Mouse (Mus musculus): ENCODE measurements at regions not wholly inside any gene's neighbourhood (a gene's known extent, or its start where the extent isn't known, plus 50 kb on each side); places are given as distances from the start of the nearest gene placed in this dataset.

DNA sequence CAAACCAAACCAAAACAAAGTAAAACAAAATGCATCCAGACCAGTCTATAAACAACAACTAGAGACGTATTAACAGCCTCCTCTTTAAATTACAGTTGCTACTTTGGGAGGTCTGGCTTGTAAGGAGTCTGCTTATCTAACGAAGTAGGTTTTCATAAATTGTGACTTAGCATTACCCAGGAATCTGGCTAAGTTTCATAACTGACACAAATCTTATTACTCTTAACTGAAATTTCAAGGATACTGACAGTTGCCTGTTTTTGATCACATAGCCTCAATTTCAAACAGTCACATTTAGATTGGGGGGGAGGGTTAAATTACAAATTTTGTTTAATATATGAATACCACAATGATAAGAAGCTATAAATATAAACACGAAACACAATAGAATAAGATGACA, 2097.5 kb downstream of the 9330182O14Rik start:
- H3K4me3 ChIP-seq (ENCODE audit: low read depth, low read length) = no peak overlapping the region
- H3K4me1 ChIP-seq (ENCODE audit: control insufficient read depth, low read depth, low read length) = no peaks in the 10 kb centered on the region
- H3K27ac ChIP-seq (ENCODE audit: low read length) = no peak overlapping the region
- H3K27me3 ChIP-seq (ENCODE audit: control insufficient read depth, insufficient read depth, low read depth, low read length) = no peaks in the 10 kb centered on the region
- H3K4me2 ChIP-seq (ENCODE audit: low read depth, low read length) = no peak overlapping the region
- no peaks in the 10 kb centered on the region for H3K9me3 ChIP-seq (replicated peaks; ENCODE audit: control insufficient read depth, low read length)
- no peak for ATAC-seq (ENCODE audit: low read depth)
- H3K36me3 ChIP-seq (ENCODE audit: control insufficient read depth, insufficient read depth) = no peaks in the 10 kb centered on the region
- 60% methylated on average over 3 of the region's 3 CpGs for WGBS (ENCODE audit: insufficient replicate concordance)
- H3K9ac ChIP-seq (ENCODE audit: low read depth, low read length) = no peak overlapping the region

DNA sequence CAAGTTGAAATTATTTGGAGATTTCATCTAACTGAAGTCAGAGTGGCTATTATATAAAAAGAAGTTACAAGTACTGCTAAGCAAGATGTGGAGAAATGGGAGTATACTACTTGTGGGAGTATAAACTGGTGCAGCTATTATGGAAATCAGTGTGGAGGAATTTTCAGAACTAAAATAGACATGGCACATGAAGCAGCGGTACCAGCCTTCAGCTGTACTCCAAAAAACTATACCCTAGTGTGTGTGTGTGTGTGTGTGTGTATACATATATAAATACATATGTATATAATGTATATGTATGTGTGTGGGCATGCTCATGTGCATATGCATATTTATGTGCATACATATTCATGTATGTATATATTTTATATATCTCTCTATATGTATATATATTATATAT, 2112.6 kb downstream of the 9330182O14Rik start:
- H3K9ac ChIP-seq (ENCODE audit: low read depth, low read length) = no peak overlapping the region
- H3K4me1 ChIP-seq (ENCODE audit: control insufficient read depth, low read depth, low read length) = no peaks in the 10 kb centered on the region
- no peak overlapping the region for H3K4me2 ChIP-seq (ENCODE audit: low read depth, low read length)
- H3K36me3 ChIP-seq (ENCODE audit: control insufficient read depth, insufficient read depth) = no peaks in the 10 kb centered on the region
- WGBS (ENCODE audit: insufficient replicate concordance) = 61% methylated on average over 1 of the region's 1 CpGs
- ATAC-seq (ENCODE audit: low read depth) = no peak
- H3K27me3 ChIP-seq (ENCODE audit: control insufficient read depth, insufficient read depth, low read depth, low read length) = no peaks in the 10 kb centered on the region
- no peak overlapping the region for H3K4me3 ChIP-seq (ENCODE audit: low read depth, low read length)
- no peaks in the 10 kb centered on the region for H3K9me3 ChIP-seq (replicated peaks; ENCODE audit: control insufficient read depth, low read length)
- no peak overlapping the region for H3K27ac ChIP-seq (ENCODE audit: low read length)

DNA sequence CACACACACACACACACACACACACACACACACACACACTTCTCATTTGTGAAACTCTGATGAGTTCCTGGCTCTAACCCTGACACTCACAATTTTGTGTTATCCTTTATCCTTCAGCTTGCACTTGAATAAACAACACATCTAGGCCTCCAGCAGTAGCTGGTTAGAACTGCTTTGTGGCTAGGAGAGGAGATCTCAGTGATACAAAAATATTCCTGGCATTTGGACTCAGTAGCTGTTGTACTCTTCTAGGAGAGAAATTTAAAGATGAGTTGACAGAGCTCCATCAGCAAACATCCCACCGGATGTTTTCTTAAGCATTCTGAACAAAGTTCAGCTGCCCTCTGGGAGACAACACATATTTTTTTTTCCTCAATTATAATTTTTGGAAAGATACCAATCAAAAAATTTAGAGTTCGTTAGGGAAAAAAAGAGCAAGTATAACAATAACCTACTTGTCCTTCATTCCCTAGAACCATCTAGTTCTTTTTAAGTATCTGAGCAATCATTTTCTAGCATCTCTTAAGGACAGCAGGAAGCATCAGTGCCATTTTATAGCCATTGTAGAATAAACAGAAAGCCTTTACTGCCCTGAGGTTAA, 2118.7 kb downstream of the 9330182O14Rik start:
- no peaks in the 10 kb centered on the region for H3K4me1 ChIP-seq (ENCODE audit: control insufficient read depth, low read depth, low read length)
- H3K27ac ChIP-seq (ENCODE audit: low read length) = no peak overlapping the region
- H3K9ac ChIP-seq (ENCODE audit: low read depth, low read length) = no peak overlapping the region
- 55% methylated on average over 2 of the region's 2 CpGs for WGBS (ENCODE audit: insufficient replicate concordance)
- no peak overlapping the region for H3K4me2 ChIP-seq (ENCODE audit: low read depth, low read length)
- H3K4me3 ChIP-seq (ENCODE audit: low read depth, low read length) = no peak overlapping the region
- no peaks in the 10 kb centered on the region for H3K27me3 ChIP-seq (ENCODE audit: control insufficient read depth, insufficient read depth, low read depth, low read length)
- H3K36me3 ChIP-seq (ENCODE audit: control insufficient read depth, insufficient read depth) = no peaks in the 10 kb centered on the region
- ATAC-seq (ENCODE audit: low read depth) = no peak
- H3K9me3 ChIP-seq (replicated peaks; ENCODE audit: control insufficient read depth, low read length) = no peaks in the 10 kb centered on the region

DNA sequence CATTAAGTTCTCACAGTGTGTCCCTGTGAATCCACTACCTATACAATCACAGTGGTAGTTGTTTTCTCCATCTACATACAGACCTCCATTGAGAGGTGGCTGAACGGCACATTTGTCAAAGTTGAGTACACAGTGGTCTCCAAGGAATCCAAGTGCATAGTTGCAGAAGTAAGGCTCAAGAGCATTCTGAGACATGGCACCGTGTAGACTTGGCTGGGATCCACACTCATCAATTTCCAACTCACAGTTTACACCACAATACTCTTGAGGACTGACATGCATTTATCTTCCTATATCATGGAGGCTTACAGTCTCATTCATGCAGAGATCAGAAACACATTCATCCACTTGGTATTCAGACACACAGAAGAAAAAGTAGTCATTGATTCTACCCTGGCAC, 2122.2 kb downstream of the 9330182O14Rik start:
- H3K9me3 ChIP-seq (replicated peaks; ENCODE audit: control insufficient read depth, low read length) = no peaks in the 10 kb centered on the region
- H3K4me3 ChIP-seq (ENCODE audit: low read depth, low read length) = no peak overlapping the region
- no peak overlapping the region for H3K4me2 ChIP-seq (ENCODE audit: low read depth, low read length)
- WGBS (ENCODE audit: insufficient replicate concordance) = 65% methylated on average over 2 of the region's 2 CpGs
- no peak for ATAC-seq (ENCODE audit: low read depth)
- no peak overlapping the region for H3K27ac ChIP-seq (ENCODE audit: low read length)
- no peaks in the 10 kb centered on the region for H3K4me1 ChIP-seq (ENCODE audit: control insufficient read depth, low read depth, low read length)
- H3K36me3 ChIP-seq (ENCODE audit: control insufficient read depth, insufficient read depth) = no peaks in the 10 kb centered on the region
- H3K27me3 ChIP-seq (ENCODE audit: control insufficient read depth, insufficient read depth, low read depth, low read length) = no peaks in the 10 kb centered on the region
- no peak overlapping the region for H3K9ac ChIP-seq (ENCODE audit: low read depth, low read length)

DNA sequence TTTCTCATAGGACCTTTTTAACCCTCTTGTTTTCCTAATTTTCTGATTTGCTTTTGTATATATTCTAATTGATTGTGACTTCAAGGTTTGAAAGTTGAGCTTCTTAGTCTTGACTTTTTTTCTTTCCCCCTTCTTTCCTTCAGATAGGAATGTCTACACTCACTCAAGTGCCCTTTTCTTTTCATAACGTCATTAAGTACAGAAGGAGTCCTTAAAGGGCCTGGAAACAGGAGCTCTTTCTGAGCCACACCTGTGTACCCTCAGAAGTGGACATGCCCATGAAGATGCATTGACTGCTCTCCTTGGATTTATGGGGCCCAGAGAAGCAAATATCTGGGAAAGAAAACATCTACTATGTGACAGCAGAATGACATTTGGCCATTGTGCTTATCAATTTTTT, 2141.0 kb downstream of the 9330182O14Rik start:
- H3K4me2 ChIP-seq (ENCODE audit: low read depth, low read length) = no peak overlapping the region
- no peak overlapping the region for H3K27ac ChIP-seq (ENCODE audit: low read length)
- H3K9ac ChIP-seq (ENCODE audit: low read depth, low read length) = no peak overlapping the region
- no peak overlapping the region for H3K4me3 ChIP-seq (ENCODE audit: low read depth, low read length)
- no peaks in the 10 kb centered on the region for H3K9me3 ChIP-seq (replicated peaks; ENCODE audit: control insufficient read depth, low read length)
- no peaks in the 10 kb centered on the region for H3K36me3 ChIP-seq (ENCODE audit: control insufficient read depth, insufficient read depth)
- H3K27me3 ChIP-seq (ENCODE audit: control insufficient read depth, insufficient read depth, low read depth, low read length) = no peaks in the 10 kb centered on the region
- ATAC-seq (ENCODE audit: low read depth) = no peak
- WGBS (ENCODE audit: insufficient replicate concordance) = 48% methylated on average over 1 of the region's 1 CpGs
- H3K4me1 ChIP-seq (ENCODE audit: control insufficient read depth, low read depth, low read length) = no peaks in the 10 kb centered on the region

DNA sequence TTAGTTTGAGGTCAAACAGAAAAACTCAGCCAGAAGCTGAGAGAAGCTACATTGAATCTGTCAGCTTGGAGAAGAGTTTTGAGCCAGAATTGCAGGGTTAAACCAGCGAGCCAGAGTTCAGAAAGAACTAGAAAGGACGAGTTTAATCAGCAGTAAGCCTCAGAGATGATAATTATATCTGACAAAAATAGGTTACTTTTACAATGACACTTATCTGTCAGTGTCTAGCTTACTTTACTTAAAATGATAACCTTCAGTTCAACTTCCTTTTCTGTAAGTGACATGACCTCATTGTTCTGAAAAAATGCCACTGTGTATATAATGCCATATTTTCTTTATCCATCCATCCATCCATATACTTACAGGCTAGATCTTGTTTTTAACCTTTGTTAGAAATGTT, 2143.1 kb downstream of the 9330182O14Rik start:
- Histone ChIP-seq H3K27ac (ENCODE audit: low read length) (no peak overlapping the region), H3K4me3 (ENCODE audit: low read depth, low read length) (no peak overlapping the region), H3K36me3 (ENCODE audit: control insufficient read depth, insufficient read depth) (no peaks in the 10 kb centered on the region), H3K4me2 (ENCODE audit: low read depth, low read length) (no peak overlapping the region), H3K4me1 (ENCODE audit: control insufficient read depth, low read depth, low read length) (no peaks in the 10 kb centered on the region), H3K9me3 (replicated peaks; ENCODE audit: control insufficient read depth, low read length) (no peaks in the 10 kb centered on the region), H3K9ac (ENCODE audit: low read depth, low read length) (no peak overlapping the region), H3K27me3 (ENCODE audit: control insufficient read depth, insufficient read depth, low read depth, low read length) (no peaks in the 10 kb centered on the region)
- WGBS (ENCODE audit: insufficient replicate concordance) = 34% methylated on average over 2 of the region's 2 CpGs
- ATAC-seq (ENCODE audit: low read depth) = no peak

DNA sequence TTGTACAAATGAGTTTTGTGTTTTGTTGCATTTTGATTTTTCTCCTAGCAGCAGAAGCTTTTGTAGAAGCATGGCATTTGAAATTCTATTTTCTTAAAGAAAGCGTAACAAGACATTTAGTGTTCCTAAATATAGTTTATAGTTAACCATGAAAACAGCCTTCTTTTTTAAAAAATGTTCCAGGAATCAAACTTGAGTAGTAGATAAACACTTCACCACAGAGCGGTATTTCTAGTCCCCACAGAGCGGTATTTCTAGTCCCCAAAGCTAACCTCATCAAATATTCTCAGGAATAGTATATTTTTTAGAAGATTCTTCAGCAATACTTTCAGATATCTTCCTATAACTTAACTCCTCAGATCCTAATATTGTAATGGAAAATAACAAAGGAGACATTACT, 2146.6 kb downstream of the 9330182O14Rik start:
- no peaks in the 10 kb centered on the region for H3K4me1 ChIP-seq (ENCODE audit: control insufficient read depth, low read depth, low read length)
- H3K4me2 ChIP-seq (ENCODE audit: low read depth, low read length) = no peak overlapping the region
- no peaks in the 10 kb centered on the region for H3K36me3 ChIP-seq (ENCODE audit: control insufficient read depth, insufficient read depth)
- WGBS (ENCODE audit: insufficient replicate concordance) = 78% methylated on average over 3 of the region's 3 CpGs
- H3K4me3 ChIP-seq (ENCODE audit: low read depth, low read length) = no peak overlapping the region
- H3K27me3 ChIP-seq (ENCODE audit: control insufficient read depth, insufficient read depth, low read depth, low read length) = no peaks in the 10 kb centered on the region
- ATAC-seq (ENCODE audit: low read depth) = no peak
- H3K27ac ChIP-seq (ENCODE audit: low read length) = no peak overlapping the region
- H3K9me3 ChIP-seq (replicated peaks; ENCODE audit: control insufficient read depth, low read length) = no peaks in the 10 kb centered on the region
- H3K9ac ChIP-seq (ENCODE audit: low read depth, low read length) = no peak overlapping the region

DNA sequence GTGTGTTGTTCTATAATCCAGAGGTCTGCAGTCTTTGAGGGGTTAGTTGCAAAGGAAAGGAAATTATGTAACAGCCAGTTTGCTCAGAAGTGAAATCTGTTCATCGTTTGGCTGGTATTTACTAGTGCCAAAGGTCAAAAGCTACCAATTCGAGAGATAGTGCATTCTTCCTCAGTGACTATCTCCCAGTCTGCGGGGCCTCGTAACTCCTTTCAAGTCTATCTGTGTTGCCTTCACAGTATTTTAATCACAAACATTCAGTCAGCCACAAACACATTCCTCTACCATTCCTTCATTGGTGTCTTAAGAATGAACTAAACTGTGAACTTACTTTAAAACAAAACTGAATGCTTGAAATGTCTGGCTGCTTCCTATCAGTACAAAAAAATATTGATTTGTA, 2162.2 kb downstream of the 9330182O14Rik start:
- Histone ChIP-seq H3K4me2 (ENCODE audit: low read depth, low read length) (no peak overlapping the region), H3K9ac (ENCODE audit: low read depth, low read length) (no peak overlapping the region), H3K27ac (ENCODE audit: low read length) (no peak overlapping the region), H3K4me1 (ENCODE audit: control insufficient read depth, low read depth, low read length) (no peaks in the 10 kb centered on the region; the same call in 1 of the 2 replicates), H3K27me3 (ENCODE audit: control insufficient read depth, insufficient read depth, low read depth, low read length) (no peaks in the 10 kb centered on the region), H3K36me3 (ENCODE audit: control insufficient read depth, insufficient read depth) (no peaks in the 10 kb centered on the region), H3K4me3 (ENCODE audit: low read depth, low read length) (no peak overlapping the region), H3K9me3 (replicated peaks; ENCODE audit: control insufficient read depth, low read length) (no peaks in the 10 kb centered on the region)
- WGBS (ENCODE audit: insufficient replicate concordance) = 34% methylated on average over 4 of the region's 4 CpGs
- no peak for ATAC-seq (ENCODE audit: low read depth)

DNA sequence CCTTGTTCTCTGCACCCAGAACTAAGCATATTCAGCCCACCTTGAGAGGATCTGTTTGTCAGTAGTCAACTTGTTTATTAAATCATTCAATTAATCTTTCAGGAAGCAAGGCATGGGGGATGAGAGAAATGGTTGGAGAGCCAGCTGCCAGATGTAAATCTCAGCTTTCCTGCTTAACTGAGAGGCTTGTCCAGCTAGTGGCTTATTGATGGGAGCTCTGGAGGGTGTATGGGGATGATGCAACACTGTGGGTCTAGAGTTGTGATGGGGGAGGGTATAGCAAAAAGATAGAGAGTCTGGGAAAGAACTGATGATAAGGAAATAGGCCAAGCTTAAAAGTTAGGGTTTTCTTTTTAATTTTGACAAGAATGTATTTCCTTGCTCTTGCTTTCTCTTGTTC, 2163.3 kb downstream of the 9330182O14Rik start:
- Histone ChIP-seq H3K9ac (ENCODE audit: low read depth, low read length) (no peak overlapping the region), H3K4me3 (ENCODE audit: low read depth, low read length) (no peak overlapping the region), H3K27me3 (ENCODE audit: control insufficient read depth, insufficient read depth, low read depth, low read length) (no peaks in the 10 kb centered on the region), H3K9me3 (replicated peaks; ENCODE audit: control insufficient read depth, low read length) (no peaks in the 10 kb centered on the region), H3K4me1 (ENCODE audit: control insufficient read depth, low read depth, low read length) (no peaks in the 10 kb centered on the region; the same call in 1 of the 2 replicates), H3K36me3 (ENCODE audit: control insufficient read depth, insufficient read depth) (no peaks in the 10 kb centered on the region), H3K4me2 (ENCODE audit: low read depth, low read length) (no peak overlapping the region), H3K27ac (ENCODE audit: low read length) (no peak overlapping the region)
- no peak for ATAC-seq (ENCODE audit: low read depth)

Measured in liver, embryonic 16.5 days (tissue).